Mouse (Mus musculus): ENCODE measurements around the gene Lrch1.

GRCm38 (mm10) chr14:74822757-74823680 is 124.7 kb downstream of the Lrch1 start:
- TF ChIP-seq POLR2A (IDR thresholded peaks at IDR 0.05; ENCODE audit: low read depth, low read length) (no peak), CTCF (conservative IDR thresholded peaks at IDR 0.05; ENCODE audit: insufficient read depth, insufficient read length, low read depth, low read length) (no peak)
